Mouse (Mus musculus) thymus, adult 2 months (tissue): ENCODE measurements around the gene Cacng4. TPM values are rescaled to one million over a fixed set of nuclear protein-coding genes. Genes with fewer than 3 reads are reported as not detected.

ENCODE experiments used
- DNase-seq: peaks from one replicate; pipeline ENCODE4 v3.0.0; 2021
- H3K27ac ChIP-seq: fragments of 200-500 bp; 2 replicates; pipeline ENCODE4 v1.5.1; 2012; ENCODE audit warnings: low read length, control low read depth; ENCODE audit not compliant: control insufficient read depth, insufficient read depth
- H3K27me3 ChIP-seq: fragments of 200-500 bp; 2 replicates; pipeline ENCODE4 v1.6.1; 2012; ENCODE audit warnings: mild to moderate bottlenecking, low read length, moderate library complexity, mixed read lengths; ENCODE audit not compliant: control insufficient read depth, insufficient read depth
- H3K36me3 ChIP-seq: fragments of 200-500 bp; 2 replicates; pipeline ENCODE4 v1.6.1; 2012; ENCODE audit warnings: mild to moderate bottlenecking, low read length, moderate library complexity; ENCODE audit not compliant: control insufficient read depth, insufficient read depth
- H3K4me1 ChIP-seq: fragments of 200-500 bp; replicated peaks from 2 replicates; pipeline ENCODE4 v1.6.1; 2012; ENCODE audit warnings: low read length; ENCODE audit not compliant: control insufficient read depth, insufficient read depth
- H3K4me3 ChIP-seq: fragments of 200-500 bp; 2 replicates; pipeline ENCODE4 v1.5.1; 2012; ENCODE audit warnings: mild to moderate bottlenecking, low read length, control low read depth, moderate library complexity; ENCODE audit not compliant: control insufficient read depth, insufficient read depth
- CTCF ChIP-seq: fragments of 200-500 bp; IDR thresholded peaks from 2 replicates; pipeline ENCODE4 v1.5.1; 2012; ENCODE audit warnings: mild to moderate bottlenecking, control low read depth, low read length, moderate library complexity, borderline replicate concordance; ENCODE audit not compliant: control insufficient read depth, poor library complexity, insufficient read depth; ENCODE audit errors: extremely low read depth
- POLR2A ChIP-seq: fragments of 200-500 bp; IDR thresholded peaks from 2 replicates; pipeline ENCODE4 v1.6.1; 2012; ENCODE audit warnings: mild to moderate bottlenecking, low read length, control low read depth, moderate library complexity; ENCODE audit not compliant: control insufficient read depth, poor library complexity, insufficient read depth; ENCODE audit errors: extremely low read depth
- WGBS: fragments of 180-500 bp; shearing (Covaris S2); methylation state at CpG from one replicate; pipeline ENCODE4 v1.1.7; 2018; 5-methylcytosine and 5-hydroxymethylcytosine counted together
- polyA plus RNA-seq: library from polyadenylated mRNA; depleted of rRNA; stranded (reverse); fragments of >200 nt; gene quantifications from 2 replicates; pipeline ENCODE4 v1.2.3, GENCODE M21; 2012

The Cacng4 gene
- polyA plus RNA-seq, 1 experiment: 4.8 TPM

GRCm38 (mm10) chr11:107720264-107721021, 73.9 kb downstream of the Cacng4 start:
- DNase-seq: no peak
- Histone ChIP-seq H3K27me3 (no peaks in the 10 kb centered on the region), H3K27ac (no peak overlapping the region), H3K36me3 (no peaks in the 10 kb centered on the region), H3K4me3 (no peak overlapping the region), H3K4me1 (no peaks in the 10 kb centered on the region)
- TF ChIP-seq CTCF: no peak
- TF ChIP-seq POLR2A: no peak
- WGBS: 61% methylated on average over 9 of the region's 9 CpGs

GRCm38 (mm10) chr11:107716332-107716938, 77.9 kb downstream of the Cacng4 start, which contains the start of gene Cacng1:
Gene Cacng1 (minus strand): TSS chr11:107716522.
- WGBS: 87% methylated on average over 16 of the region's 16 CpGs
- Histone ChIP-seq H3K4me3 (no peak within 1 kb of the TSS), H3K27me3 (no peaks in the 10 kb centered on the region), H3K36me3 (no peaks in the 10 kb centered on the region), H3K27ac (no peak within 1 kb of the TSS), H3K4me1 (no peaks in the 10 kb centered on the region)
- no peak for DNase-seq
- TF ChIP-seq POLR2A: no peak
- TF ChIP-seq CTCF: no peak

- DNase-seq: no peak
- H3K4me3 ChIP-seq: no peak overlapping the region
- TF ChIP-seq POLR2A (no peak), CTCF (no peak)
- WGBS: 96% methylated on average over 7 of the region's 7 CpGs
- no peak overlapping the region for H3K27ac ChIP-seq
- no peaks in the 10 kb centered on the region for H3K27me3 ChIP-seq
- H3K36me3 ChIP-seq: no peaks in the 10 kb centered on the region
- H3K4me1 ChIP-seq: no peaks in the 10 kb centered on the region
Observed at GRCm38 (mm10) chr11:107714368-107714767, 80.0 kb downstream of the Cacng4 start.

GRCm38 (mm10) chr11:107710379-107710778, 84.0 kb downstream of the Cacng4 start:
- Histone ChIP-seq H3K36me3 (no peaks in the 10 kb centered on the region), H3K27me3 (no peaks in the 10 kb centered on the region), H3K4me3 (no peak overlapping the region), H3K4me1 (no peaks in the 10 kb centered on the region), H3K27ac (no peak overlapping the region)
- no peak for DNase-seq
- TF ChIP-seq POLR2A (no peak), CTCF (no peak)
- 83% methylated on average over 3 of the region's 3 CpGs for WGBS

- WGBS: 94% methylated on average over 20 of the region's 20 CpGs
- Histone ChIP-seq H3K36me3 (no peaks in the 10 kb centered on the region), H3K4me1 (no peaks in the 10 kb centered on the region), H3K27me3 (no peaks in the 10 kb centered on the region), H3K27ac (no peak overlapping the region), H3K4me3 (no peak overlapping the region)
- no peak for TF ChIP-seq CTCF
- TF ChIP-seq POLR2A: no peak
- no peak for DNase-seq
Observed at GRCm38 (mm10) chr11:107707897-107708610, 86.3 kb downstream of the Cacng4 start.

- H3K36me3 ChIP-seq: no peaks in the 10 kb centered on the region
- H3K4me3 ChIP-seq: no peak overlapping the region
- H3K27ac ChIP-seq: no peak overlapping the region
- H3K4me1 ChIP-seq: no peaks in the 10 kb centered on the region
- H3K27me3 ChIP-seq: no peaks in the 10 kb centered on the region
- no peak for DNase-seq
- no peak for TF ChIP-seq CTCF
- no peak for TF ChIP-seq POLR2A
- 79% methylated on average over 11 of the region's 11 CpGs for WGBS
Observed at GRCm38 (mm10) chr11:107705476-107706074, 88.8 kb downstream of the Cacng4 start.
